7 mouse cellular contexts compared by ENCODE assay signal in genomic region chr1:194334752-194335719, GRCm38 (mm10).
DNase-seq lines count a peak whose midpoint lies in the region.

No protein-coding gene starts in this region.

- DNase-seq in retina, postnatal 1 day, result peak; percentile 21
- DNase-seq in retina, embryonic 14.5 days (ENCODE audit: low spot score), result no peak
- peak; percentile 26 to 55 for DNase-seq in frontal cortex, postnatal 10 days (ENCODE audit: low spot score in 2 of 2)
- DNase-seq in left cerebral cortex, adult 11 months (ENCODE audit: low spot score), result peak; percentile 60
- DNase-seq in right cerebral cortex, postnatal 14 days, result peak; percentile 20
- DNase-seq in adrenal gland, postnatal 4 days (ENCODE audit: low spot score in 2 of 2), result no peak
- DNase-seq in adipocyte (ENCODE audit: low spot score), result no peak

Comparison
In these comparisons a context has a peak if more than half of its experiments do, and no peak if none do; other contexts are left out.
1. DNase-seq: peak in retina, postnatal 1 day (single experiment), frontal cortex, postnatal 10 days (2 of 2), left cerebral cortex, adult 11 months (single experiment) and right cerebral cortex, postnatal 14 days (single experiment); none in retina, embryonic 14.5 days (single experiment), adrenal gland, postnatal 4 days (0 of 2) and adipocyte (single experiment).